Mouse (Mus musculus): ENCODE data around the gene Ugt1a1.

The Ugt1a1 gene

DNA sequence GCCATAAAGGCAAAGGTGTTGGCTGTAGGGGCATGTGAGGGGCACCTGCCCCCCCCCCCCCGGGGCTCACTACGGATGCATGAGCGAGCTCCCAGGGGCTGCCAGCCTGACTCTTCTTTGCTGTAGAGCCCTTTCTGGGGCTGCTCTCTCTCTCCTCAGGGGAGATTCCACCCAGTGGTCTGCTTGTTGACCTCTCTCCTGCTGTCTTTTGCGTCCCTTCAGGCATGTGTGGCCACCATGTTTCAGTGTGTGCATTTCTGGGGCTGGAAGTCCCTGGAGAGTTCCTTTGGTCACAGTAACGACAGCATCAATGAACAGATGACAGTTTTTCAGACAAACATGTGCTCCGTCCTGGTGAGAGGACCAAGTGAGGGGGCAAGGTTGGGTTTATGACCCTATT, 46.6 kb downstream of the Ugt1a1 start:
- no peak for DNase-seq (ENCODE audit: low spot score in 2 of 2)

DNA sequence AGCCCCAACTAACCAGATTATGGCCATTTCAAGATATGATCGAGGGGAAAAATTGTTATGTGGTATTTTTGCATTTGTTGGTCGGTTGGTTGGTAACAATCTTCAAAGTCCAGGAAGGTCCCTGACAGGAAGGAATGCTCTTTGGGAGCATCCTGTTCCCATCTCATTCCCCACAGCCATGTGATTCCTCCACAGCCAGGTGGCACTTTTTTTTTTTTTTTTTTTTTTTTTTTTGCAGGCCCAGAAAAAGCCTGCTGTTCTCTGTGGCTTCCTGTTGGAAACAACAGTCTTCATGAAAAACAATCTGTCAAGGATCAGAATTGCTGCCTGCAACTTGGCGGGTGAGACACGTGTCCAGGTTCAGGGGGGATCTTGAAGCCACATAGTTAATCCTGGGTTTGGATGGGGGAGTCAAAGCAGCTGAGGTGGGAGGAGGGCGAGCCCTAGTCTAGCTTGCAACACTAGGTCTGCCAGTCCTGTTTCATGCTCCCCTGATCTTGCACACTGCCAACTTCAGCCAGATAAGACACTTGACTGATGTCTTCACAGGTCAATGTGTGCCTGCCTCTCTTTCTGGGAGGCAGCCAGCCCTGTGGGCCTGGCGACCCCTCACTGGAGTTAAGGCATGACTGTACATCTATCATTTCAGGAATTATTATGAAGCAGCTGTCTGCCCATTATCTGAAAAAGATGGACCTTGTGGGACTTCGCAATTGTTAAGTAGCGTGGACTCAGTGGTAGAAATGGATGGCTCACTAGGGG, 47.3 kb downstream of the Ugt1a1 start:
- no peak for DNase-seq (ENCODE audit: low spot score in 2 of 2)

DNA sequence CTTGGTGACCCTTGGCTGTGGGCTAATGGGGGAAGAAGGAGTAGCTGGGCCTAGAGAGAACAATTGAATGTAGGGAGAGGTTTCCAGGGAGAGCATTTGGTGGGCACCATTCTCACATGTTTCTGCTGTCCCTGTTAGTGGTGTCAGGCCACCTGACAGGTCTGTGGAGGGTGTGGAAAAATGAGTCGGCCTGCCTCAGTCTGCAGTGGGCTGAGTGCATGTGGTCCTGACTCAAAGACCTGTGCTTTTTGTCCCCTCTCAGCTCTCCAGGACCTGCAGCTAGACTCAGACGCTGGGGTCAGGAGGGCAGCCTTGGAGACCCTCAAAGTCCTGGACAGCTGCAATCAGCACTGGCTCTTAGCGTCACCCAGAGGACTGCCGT, 47.9 kb downstream of the Ugt1a1 start:
- no peak for DNase-seq (ENCODE audit: low spot score in 2 of 2)

DNA sequence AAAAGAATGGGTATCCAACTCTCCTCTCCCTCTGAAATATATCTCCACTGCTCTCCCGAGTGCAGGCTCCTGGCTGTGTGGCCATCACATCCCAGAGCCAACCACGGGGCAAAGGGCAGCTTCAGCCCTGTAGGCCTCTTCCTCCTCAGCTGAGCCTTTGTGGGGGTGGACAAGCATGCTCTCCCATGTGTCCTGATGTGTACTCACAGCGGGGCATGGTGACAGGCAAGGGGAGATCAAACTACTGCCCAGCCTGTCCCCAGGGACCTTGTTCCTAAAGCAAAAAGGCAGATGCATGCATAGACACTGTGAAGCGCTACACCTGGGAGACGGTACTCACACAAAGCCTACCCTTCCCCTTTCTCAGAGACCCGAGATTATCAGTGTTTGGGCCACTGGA, 48.4 kb downstream of the Ugt1a1 start:
- DNase-seq (ENCODE audit: low spot score in 2 of 2): no peak

DNA sequence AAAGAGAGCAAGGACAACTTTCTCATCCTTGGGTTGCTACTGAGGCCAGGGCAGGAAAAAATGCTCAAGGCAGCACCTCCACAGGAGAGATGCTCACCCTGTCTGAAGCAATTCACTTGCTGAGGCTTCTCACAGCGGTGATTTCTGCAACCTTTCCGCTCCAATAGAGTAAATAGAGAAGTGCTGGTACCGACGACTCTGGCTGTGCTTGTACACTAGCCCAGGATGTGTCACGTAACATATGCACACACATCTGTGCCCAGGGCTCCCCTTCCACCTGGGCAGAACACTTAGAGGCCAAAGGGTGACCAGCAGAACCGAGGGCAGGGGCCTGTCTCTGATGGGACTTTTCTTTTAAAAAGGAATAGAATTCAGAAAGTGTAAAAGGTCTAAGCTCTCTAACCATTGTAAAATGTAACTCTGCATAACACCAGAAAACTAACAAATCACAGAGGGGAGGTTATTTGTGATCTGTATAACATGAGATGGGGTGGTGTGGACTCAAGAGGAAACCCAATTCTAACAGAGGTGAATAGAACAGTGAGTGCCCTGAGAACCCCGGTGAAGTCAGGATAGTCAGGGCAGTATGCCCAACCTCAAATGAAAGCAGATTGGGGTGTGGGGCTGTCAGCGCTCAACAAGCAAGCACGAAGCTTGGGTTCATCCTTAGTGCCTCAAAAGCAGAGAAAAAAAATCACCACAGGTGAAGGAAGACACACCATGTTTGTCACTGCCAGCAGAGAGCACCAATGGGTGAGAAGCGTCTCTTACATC, 49.0 kb downstream of the Ugt1a1 start:
- DNase-seq (ENCODE audit: low spot score in 2 of 2): no peak

DNA sequence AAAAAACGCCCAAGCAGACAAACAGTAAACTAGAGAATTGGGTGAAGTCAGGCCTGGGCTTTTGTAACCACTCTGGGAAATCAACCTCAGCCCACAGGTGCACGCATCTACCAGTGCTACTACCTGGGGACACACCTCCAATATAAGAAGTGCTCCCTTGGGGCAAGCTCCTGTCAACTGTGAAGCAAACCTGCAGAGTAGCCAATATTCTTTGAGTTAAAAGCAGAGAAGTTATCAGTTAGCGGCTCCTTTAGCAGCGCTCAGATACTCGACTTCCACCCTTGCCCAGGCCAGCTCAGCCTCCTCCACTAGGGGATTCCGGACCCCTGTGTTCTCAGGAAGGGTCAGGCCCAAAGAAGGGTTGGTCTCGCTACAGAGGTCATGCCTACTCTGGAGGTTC, 49.9 kb downstream of the Ugt1a1 start:
- DNase-seq (ENCODE audit: low spot score in 2 of 2): no peak

DNA sequence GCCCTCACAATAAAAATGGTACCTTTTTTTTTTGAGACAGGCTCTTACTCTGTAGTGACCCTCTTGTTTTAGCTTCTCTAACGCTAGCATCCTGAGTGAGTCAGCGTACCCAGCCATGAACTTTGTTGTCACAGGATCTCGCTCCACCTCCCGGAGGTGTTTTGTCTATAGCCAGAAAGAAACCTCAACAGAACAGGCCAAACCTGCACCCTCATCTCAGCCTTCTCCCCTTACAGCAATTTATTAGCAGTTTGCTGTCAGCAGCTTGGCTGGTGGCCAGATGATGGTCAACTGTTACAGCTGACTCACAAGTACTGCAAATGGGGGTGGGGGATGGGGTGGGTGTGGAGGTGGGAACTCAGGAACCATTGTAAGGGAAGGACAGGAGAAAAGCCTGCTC, 50.5 kb downstream of the Ugt1a1 start:
- no peak for DNase-seq (ENCODE audit: low spot score in 2 of 2)

DNA sequence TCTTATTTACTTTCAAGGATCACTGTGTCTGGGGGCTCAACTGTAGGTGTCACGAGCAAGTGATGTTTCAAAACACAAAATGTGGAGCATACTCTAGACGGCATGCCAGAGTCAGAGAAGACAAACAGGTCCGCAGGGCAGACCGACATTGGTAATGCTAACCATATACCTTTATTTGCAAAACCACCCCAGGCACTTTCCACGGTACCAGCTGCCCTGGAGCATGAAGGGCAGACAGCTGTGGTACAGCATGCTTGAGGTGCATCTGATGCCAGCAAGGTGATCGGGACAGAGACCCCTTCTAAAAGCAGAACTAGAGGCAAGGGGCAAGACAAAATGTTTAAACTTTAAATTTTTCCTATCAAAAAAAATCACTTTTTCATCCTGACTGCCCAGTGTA, 51.2 kb downstream of the Ugt1a1 start:
- DNase-seq (ENCODE audit: low spot score in 2 of 2): no peak

DNA sequence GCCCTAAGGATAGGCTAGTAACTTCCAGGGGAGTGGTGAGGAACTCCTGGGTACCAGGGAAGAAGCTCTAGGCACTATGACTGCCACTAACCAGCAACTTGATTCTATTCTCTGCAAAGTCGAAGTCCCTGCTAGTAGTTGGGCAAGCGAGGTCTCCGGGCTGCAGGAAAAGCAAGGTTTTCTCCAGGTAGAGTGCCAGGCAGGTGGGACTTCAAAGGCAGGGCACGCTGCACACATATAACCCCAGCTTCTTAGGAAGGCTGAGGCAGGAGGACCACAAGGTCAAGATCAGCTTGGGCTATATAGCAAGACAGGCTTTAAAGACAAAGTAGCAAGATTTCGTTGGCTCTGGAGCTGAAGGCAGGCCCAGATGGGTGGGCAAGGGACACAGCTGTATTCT, 52.0 kb downstream of the Ugt1a1 start:
- no peak for DNase-seq (ENCODE audit: low spot score in 2 of 2)

DNA sequence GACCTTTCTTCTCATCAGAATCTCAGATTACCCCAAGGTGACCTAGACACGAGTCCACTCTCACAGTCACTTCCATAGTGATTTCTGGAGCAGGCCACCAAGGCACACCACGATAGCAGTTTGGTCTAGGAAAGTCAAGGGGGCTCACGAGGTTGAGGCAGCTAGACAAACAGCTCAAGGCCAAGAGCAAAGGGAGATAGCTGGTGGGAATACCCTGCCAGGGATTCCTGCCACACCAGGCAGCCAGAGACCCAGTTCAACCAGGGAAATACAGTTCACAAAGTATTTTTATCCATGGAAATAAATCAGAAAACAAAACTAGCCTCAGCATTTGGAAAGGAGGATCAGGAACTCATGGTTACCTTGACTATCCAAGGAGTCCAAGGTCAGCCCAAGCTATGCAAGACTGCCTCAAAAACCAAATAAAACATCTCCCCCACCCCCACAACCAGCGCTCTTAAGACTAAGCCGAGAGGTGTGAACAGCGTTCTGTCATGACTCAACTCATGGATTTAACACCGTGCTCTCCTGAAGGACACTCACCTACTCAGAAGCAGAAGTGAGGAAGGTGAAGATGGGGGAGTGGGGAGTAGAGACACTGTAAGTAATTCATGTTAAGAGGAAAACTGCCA, 52.6 kb downstream of the Ugt1a1 start:
- no peak for DNase-seq (ENCODE audit: low spot score in 2 of 2)

DNA sequence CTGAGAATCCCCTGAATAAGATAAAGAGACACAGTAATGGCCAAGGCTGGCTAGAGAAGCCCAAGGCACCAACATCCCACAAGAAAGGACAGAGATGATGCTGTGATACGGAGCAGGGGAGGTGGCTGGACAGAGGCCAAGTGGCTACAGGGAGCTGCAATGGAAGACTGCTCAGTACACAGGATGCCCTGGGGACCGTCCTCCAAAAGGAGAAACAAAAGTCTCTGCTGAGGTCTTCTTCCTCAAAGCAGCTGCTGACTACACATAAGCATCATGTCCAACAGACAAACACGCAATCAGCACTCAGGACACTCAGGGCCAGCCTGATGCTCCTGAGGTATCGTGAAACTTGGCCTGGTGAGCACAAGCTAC, 53.1 kb downstream of the Ugt1a1 start:
- no peak for DNase-seq (ENCODE audit: low spot score in 2 of 2)

DNA sequence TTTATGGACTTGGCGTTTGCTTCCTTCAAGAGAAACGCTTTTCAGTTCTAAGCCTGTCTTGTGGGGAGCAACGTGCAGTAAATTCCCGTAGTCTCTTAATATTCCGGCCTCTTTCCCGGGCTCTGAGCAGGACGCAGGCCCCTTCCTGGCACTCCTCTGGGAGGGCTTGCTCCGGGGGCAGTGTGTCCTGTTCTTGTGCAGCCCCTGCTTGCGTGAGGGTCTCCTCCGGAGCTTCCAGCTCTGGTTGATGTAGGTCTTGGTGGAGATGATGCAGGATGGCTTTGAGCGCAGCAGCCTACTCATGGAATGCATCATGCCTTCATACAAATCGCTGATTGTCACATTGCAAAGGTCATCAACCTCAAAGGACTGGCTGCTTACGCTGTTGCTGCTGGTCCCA, 54.4 kb downstream of the Ugt1a1 start:
- no peak for DNase-seq (ENCODE audit: low spot score in 2 of 2)

DNA sequence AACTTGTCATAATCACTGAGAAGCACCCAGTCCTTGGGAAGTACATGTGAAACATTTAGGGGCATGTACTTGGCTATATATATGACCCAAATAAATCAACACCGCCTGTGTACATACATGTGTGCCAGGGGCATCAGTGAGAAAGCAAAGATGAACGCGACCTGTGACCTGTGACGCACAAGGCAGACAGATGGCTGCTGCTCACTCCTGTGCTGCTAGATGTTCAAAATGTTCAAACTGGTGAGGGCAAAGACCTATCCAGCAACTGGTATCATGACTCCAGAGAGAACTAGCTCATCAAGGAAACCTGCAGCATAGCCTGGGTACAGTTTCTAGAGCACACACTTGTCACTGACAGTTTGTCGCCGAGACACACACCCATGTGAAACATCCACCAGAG, 55.7 kb downstream of the Ugt1a1 start:
- DNase-seq (ENCODE audit: low spot score in 2 of 2): no peak

DNA sequence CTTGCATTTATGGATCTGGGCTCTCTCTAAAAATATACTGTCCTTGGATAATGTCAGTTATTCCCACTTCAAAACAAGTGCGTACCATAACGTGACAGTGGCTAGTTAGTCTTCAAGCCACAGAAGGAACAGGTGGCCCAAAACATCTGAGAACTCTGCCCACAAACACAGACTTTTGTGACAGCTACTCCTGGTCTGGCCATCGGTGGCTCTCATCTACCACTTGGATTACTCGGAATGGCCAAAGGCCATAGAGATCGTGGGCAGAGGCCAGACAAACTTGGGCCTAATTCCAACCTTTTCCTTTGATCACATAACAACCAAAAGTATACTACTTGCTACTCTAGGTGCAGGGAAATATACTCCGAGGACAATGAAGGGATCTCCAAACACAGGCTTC, 56.3 kb downstream of the Ugt1a1 start:
- DNase-seq (ENCODE audit: low spot score in 2 of 2): no peak

All from spleen, postnatal 10 days (tissue).